Mouse (Mus musculus): ENCODE results near the gene Gm45208. TPM values are rescaled to one million over a fixed set of nuclear protein-coding genes. Genes with fewer than 3 reads are reported as not detected.

Gm45208 gene
- total RNA-seq, 1 experiment from 2014 or later = not detected

DNA sequence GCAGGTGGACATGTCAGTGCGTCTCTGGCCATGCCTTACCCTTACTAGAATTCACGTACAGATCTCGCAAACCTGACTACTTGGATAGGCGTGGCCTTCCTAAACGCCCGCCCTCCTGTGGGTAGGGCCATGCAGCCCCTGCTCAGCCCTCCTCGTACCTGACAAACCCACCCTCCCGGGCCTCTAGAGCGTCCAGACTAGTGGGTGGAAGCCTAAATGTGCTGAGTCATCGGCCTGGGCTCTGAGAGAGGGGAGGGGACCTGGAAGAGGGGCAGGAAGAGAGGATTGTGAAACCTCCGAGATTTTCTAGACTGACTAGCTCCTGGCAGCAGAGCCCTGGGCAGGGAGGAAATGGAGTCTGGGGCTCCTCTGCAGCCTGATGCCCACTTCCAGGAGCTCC, 43.7 kb downstream of the Gm45208 start:
- ATAC-seq (replicated peaks; ENCODE audit: low read depth, poor library complexity, severe bottlenecking) = peak; percentile 34

DNA sequence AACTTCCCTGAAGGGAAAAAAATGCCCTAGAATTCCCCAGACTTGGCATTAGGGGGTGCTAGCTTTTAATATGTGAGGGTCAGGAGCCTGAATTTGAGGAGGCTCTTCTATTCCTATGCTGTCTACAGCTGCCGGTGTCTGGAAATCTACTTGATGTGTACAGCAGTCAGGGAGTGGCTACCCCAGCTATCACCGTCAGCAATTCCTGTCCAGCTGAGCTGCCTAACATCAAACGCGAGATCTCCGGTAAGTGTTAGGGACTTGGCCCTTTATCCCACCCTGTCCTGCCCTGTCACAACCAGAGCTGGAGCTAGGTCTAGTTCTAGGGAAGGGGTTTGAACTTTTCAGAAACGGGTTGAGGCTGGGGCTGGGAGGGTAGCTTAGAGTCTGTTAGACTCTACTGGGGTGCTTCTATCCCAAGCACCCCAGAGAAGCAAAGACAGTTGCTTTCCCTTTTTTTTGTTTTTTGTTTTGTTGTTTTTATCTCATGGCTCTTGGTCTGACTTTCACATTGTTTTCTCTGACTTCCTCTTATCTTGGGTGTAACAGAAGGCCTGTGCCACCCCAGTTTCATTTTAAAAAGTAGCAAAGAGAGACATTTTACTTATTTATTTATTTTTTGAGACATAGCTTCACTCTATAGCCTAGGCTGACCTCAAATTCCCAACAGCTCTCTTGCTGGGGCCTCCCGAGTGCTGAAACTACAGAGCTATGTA, 47.4 kb downstream of the Gm45208 start:
- no peak for ATAC-seq (replicated peaks; ENCODE audit: low read depth, poor library complexity, severe bottlenecking)

DNA sequence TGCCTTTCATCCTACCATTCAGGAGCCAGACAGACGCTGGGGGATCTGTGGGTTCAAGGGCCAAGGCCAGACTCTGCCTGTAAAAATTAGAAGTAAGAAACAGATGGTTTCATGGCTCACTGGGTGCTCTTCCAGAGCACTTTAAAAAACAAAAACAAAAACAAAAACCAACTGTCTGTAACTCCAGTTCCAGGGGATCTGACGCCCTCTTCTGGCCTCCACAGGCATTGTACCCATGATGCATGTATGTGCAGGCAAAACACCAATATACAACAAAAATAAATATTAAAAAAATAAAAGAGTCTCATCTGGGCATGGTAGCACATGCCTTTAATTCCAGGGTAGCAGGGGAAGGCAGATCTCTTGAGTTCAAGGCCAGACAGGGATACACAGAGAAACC, 50.7 kb downstream of the Gm45208 start:
- no peak for ATAC-seq (replicated peaks; ENCODE audit: low read depth, poor library complexity, severe bottlenecking)

DNA sequence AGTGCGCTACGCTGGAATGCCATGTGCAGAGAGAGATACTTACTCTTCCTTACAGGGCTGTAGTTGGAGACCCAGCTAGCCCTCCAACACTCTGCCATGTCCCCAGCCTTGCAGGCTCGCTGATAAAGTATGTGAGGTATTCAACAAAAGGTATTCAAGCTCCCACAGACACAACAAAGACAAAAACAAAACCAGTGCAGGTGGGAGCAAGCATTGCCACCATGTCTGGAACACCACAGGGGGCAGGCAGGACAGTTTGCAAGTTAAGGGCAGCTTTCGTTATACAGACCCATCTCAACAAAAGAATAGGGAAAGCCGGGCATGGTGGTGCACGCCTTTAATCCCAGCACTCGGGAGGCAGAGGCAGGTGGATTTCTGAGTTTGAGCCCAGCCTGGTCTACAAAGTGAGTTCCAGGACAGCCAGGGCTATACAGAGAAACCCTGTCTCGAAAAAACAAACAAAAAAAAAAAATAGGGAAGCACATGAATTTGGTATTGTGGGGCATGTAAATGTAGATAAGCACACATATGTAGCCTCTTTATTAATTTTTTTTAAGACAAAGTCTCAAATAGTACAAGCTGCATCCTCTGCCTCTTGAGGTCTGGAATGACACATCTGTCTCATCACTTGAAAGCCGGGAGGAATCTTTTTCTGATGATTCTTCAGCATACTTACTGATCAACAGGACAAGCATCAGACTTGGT, 53.6 kb downstream of the Gm45208 start:
- ATAC-seq (replicated peaks; ENCODE audit: low read depth, poor library complexity, severe bottlenecking) = no peak

DNA sequence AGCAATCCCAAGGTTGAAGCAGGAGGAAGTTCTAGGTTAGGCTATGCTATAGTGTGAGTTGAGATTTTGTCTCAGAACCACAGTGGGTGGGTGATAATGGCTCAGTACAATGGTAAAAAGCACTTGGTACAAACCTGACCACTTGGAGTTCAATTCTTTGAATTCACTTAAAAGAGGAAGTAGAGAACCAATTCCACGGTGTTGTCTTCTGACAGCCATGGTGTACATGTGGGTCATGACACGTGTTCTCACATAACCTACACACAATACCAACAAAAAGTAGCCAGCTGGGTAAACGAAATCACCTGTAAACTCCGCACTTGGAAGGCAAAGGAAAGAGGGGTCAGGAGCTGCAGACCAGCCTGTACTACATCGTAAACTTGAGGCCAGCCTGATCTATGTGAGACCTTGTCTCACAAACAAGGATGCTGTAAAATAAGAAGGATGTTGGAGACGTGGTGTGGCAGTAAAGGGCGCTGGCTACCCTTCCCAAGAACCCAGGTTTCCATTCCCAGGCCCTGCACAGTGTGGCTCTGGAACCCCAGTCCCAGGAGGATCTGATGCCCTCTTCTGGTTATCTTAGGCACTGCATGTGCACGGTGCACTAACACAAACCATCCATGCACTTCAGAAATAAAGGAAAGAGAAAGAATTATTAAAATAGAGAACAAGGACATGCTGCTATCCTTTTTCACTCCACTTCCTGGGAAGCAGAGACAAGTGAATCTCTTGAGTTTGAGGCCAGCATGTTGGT, 54.5 kb downstream of the Gm45208 start:
- peak; percentile 63 for ATAC-seq (replicated peaks; ENCODE audit: low read depth, poor library complexity, severe bottlenecking)

DNA sequence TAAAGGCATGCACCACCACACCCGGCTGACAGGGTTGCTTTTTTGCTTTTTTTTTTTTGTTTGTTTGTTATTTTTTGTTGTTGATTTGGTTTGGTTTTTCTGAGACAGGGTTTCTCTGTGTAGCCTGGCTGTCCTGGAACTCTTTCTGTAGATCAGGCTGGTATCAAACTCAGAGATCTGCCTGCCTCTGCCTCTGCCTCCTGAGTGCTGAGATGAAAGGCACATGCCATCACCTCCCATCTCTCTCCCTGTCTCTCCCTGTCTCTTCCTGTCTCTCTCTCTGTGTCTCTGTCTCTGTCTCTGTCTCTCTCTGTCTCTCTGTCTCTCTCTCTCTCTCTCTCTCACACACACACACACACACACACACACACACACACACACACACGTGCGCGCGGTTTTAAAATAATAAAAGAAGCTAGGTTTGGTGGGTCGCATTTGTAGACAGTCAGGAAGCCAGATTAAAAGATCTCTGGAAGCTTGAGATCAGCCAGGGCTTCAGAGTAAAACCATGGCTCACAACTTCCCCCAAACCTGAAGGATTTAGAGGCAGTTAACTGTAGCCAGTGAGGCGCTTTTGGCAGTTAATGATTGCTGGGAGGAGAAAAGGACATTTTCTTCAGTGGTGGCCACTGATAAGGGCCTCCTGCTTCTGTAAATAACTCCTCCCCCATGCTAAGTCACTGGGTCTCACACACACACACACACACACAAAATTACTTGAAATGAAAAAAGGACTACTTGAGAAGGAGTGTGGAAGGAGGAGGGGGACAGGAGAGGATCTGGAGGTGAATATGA, 56.6 kb downstream of the Gm45208 start:
- ATAC-seq (replicated peaks; ENCODE audit: low read depth, poor library complexity, severe bottlenecking) = peak; percentile 79

DNA sequence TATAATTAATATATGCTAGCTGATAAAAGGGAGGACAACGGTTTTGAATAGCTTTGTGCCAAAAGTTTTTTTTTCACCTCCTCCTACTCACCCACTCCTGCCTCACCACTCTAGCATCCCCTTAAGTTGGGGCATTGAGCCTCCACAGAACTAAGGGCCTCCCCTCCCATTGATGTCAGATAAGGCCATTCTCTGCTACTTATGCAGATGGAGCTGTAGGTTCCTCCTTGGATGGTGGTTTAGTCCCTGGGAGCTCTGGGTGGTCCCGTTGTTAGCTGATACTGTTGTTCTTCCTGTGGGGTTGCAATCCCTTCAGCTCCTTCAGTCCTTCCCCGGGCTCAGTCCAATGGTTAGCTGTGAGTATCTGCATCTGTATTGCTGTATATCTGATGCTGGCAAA, 57.2 kb downstream of the Gm45208 start:
- 0 out of 2 replicates have a peak, but pooled peaks have one; percentile 6 for ATAC-seq (replicated peaks; ENCODE audit: low read depth, poor library complexity, severe bottlenecking)

Other genes starting within 250 kb of the Gm45208 start
- 0.05 TPM in 1 of 2 replicates, not detected in the other for gene Foxp3, start 148.6 kb upstream of the Gm45208 start, total RNA-seq (2017)
- gene Ppp1r3f, start 148.0 kb upstream of the Gm45208 start, total RNA-seq (2017) = 0.82 and 1.0 TPM in 2 replicates
- gene Ccdc22, start 116.7 kb upstream of the Gm45208 start, total RNA-seq (2017) = 31.2 and 36.4 TPM in 2 replicates
- gene Cacna1f, start 115.2 kb upstream of the Gm45208 start, total RNA-seq (2017) = 0.05 TPM in 1 of 2 replicates, not detected in the other
- gene Syp, start 83.8 kb upstream of the Gm45208 start, total RNA-seq (2017) = 1.6 TPM in 1 of 2 replicates, not detected in the other
- 3.4 and 4.6 TPM in 2 replicates for gene Prickle3, start 65.0 kb upstream of the Gm45208 start, total RNA-seq (2017)
- 42.5 and 44.7 TPM in 2 replicates for gene Plp2, start 50.9 kb upstream of the Gm45208 start, total RNA-seq (2017)
- gene Magix, start 41.0 kb upstream of the Gm45208 start, total RNA-seq (2017) = 0.68 TPM in 1 of 2 replicates, not detected in the other
- gene Gpkow, start 25.1 kb upstream of the Gm45208 start, total RNA-seq (2017) = 19.6 and 22.4 TPM in 2 replicates
- gene Wdr45, start 7.9 kb upstream of the Gm45208 start, total RNA-seq (2017) = 31.1 and 31.9 TPM in 2 replicates
- gene Praf2, start 6.2 kb downstream of the Gm45208 start, total RNA-seq (2017) = 6.2 and 10.4 TPM in 2 replicates
- gene Ccdc120, start 28.7 kb downstream of the Gm45208 start, total RNA-seq (2017) = 5.2 and 6.8 TPM in 2 replicates
- 7.1 and 10.1 TPM in 2 replicates for gene Tfe3, start 40.3 kb downstream of the Gm45208 start, total RNA-seq (2017)
- gene Gripap1, start 67.5 kb downstream of the Gm45208 start, total RNA-seq (2017) = 73.1 and 85.8 TPM in 2 replicates
- 0.91 TPM in 1 of 2 replicates, not detected in the other for gene Kcnd1, start 100.0 kb downstream of the Gm45208 start, total RNA-seq (2017)
- 57.0 and 57.9 TPM in 2 replicates for gene Otud5, start 119.1 kb downstream of the Gm45208 start, total RNA-seq (2017)
- gene Pim2, start 156.0 kb downstream of the Gm45208 start, total RNA-seq (2017) = 2.2 and 5.0 TPM in 2 replicates
- gene Slc35a2, start 161.8 kb downstream of the Gm45208 start, total RNA-seq (2017) = 10.5 and 13.2 TPM in 2 replicates
- gene Pqbp1, start 177.0 kb downstream of the Gm45208 start, total RNA-seq (2017) = 156 and 162 TPM in 2 replicates
- gene Timm17b, start 177.1 kb downstream of the Gm45208 start, total RNA-seq (2017) = 42.2 and 54.8 TPM in 2 replicates
- gene Gm10491, start 185.6 kb downstream of the Gm45208 start, total RNA-seq (2017) = not detected in 2 replicates
- gene Gm10490, start 187.3 kb downstream of the Gm45208 start, total RNA-seq (2017) = not detected in 2 replicates
- gene Pcsk1n, start 197.6 kb downstream of the Gm45208 start, total RNA-seq (2017) = not detected in 2 replicates
- gene Eras, start 206.4 kb downstream of the Gm45208 start, total RNA-seq (2017) = not detected in 2 replicates
- 11.0 and 13.1 TPM in 2 replicates for gene Hdac6, start 225.6 kb downstream of the Gm45208 start, total RNA-seq (2017)